Mouse (Mus musculus) liver, postnatal 0 days (tissue): ENCODE measurements around the gene Rps19bp1. TPM values are rescaled to one million over a fixed set of nuclear protein-coding genes. Genes with fewer than 3 reads are reported as not detected.

Experiments used
- ATAC-seq: fragments of 200-750 bp; cut with Nextera tagmentation; 2 replicates; pipeline ENCODE4 v1.8.0; 2017; ENCODE audit warnings: mild to moderate bottlenecking, moderate library complexity
- DNase-seq: peaks from one replicate; pipeline ENCODE4 v3.0.0-alpha.2; 2016
- H3K27ac ChIP-seq: fragments of 300-500 bp; sonication (generic); 2 replicates; pipeline ENCODE4 v1.5.1; 2014; ENCODE audit warnings: antibody characterized with exemption, moderate library complexity, mild to moderate bottlenecking, low read depth
- H3K27me3 ChIP-seq: fragments of 300-500 bp; sonication (generic); 2 replicates; pipeline ENCODE4 v1.6.1; 2014; ENCODE audit warnings: low read length, control low read depth, mixed read lengths; ENCODE audit not compliant: insufficient read depth
- H3K36me3 ChIP-seq: fragments of 300-500 bp; sonication (generic); replicated peaks from 2 replicates; pipeline ENCODE4 v1.6.1; 2014; ENCODE audit warnings: mild to moderate bottlenecking, control low read depth, low read length, moderate library complexity, mixed read lengths; ENCODE audit not compliant: insufficient read depth
- H3K4me1 ChIP-seq: fragments of 300-500 bp; sonication (generic); 2 replicates; pipeline ENCODE4 v1.6.1; 2014; ENCODE audit warnings: antibody characterized with exemption, mild to moderate bottlenecking, control low read depth; ENCODE audit not compliant: insufficient read depth
- H3K4me2 ChIP-seq: fragments of 300-500 bp; sonication (generic); 2 replicates; pipeline ENCODE4 v1.6.1; 2014; ENCODE audit warnings: low read depth, mild to moderate bottlenecking, low read length, moderate library complexity, mixed read lengths
- H3K4me3 ChIP-seq: fragments of 300-500 bp; sonication (generic); 2 replicates; pipeline ENCODE4 v1.5.1; 2014; ENCODE audit warnings: low read depth, low read length
- H3K9ac ChIP-seq: fragments of 300-500 bp; sonication (generic); replicated peaks from 2 replicates; pipeline ENCODE4 v1.6.1; 2014; ENCODE audit warnings: mild to moderate bottlenecking, moderate library complexity
- H3K9me3 ChIP-seq: fragments of 300-500 bp; sonication (generic); 2 replicates; pipeline ENCODE4 v1.6.1; 2016; ENCODE audit warnings: mild to moderate bottlenecking, control low read depth, low read length, mixed read lengths
- CTCF ChIP-seq: sonication (generic); IDR thresholded peaks from 2 replicates; pipeline ENCODE4 v1.5.1; 2016; ENCODE audit warnings: antibody characterized with exemption, low read depth
- EP300 ChIP-seq: IDR thresholded peaks from 2 replicates; pipeline ENCODE4 v1.6.1; 2016; ENCODE audit warnings: antibody characterized with exemption, low read depth, mild to moderate bottlenecking
- WGBS: fragments of 180-500 bp; shearing (Covaris S2); extraction: QIAGEN DNeasy Blood & Tissue Kit; methylation state at CpG from one replicate; pipeline ENCODE4 v1.1.7; 2014; ENCODE audit not compliant: insufficient replicate concordance; 5-methylcytosine and 5-hydroxymethylcytosine counted together
- polyA plus RNA-seq: library from polyadenylated mRNA; unstranded; fragments of >200 nt; fragmentation: Nextera tagmentation; extraction: Ambion mirVana; gene quantifications from 2 replicates; pipeline ENCODE4 v1.2.1, GENCODE M21; 2015

The Rps19bp1 gene
- polyA plus RNA-seq, 1 experiment from 2014 or later = 27.0 TPM

- Histone ChIP-seq H3K27ac (no peak overlapping the region), H3K4me1 (peaks cover 11% of the 10 kb centered on the region), H3K27me3 (no peaks in the 10 kb centered on the region), H3K9ac (no peak overlapping the region), H3K4me3 (no peak overlapping the region), H3K36me3 (no peaks in the 10 kb centered on the region), H3K9me3 (no peaks in the 10 kb centered on the region), H3K4me2 (no peak overlapping the region)
- no peak for TF ChIP-seq EP300
- no peak for TF ChIP-seq CTCF
- ATAC-seq (no peak), DNase-seq (no peak)
- WGBS = 81% methylated on average over 10 of the region's 10 CpGs
Observed at GRCm38 (mm10) chr15:80217476-80217875, 46.6 kb downstream of the Rps19bp1 start.

DNA sequence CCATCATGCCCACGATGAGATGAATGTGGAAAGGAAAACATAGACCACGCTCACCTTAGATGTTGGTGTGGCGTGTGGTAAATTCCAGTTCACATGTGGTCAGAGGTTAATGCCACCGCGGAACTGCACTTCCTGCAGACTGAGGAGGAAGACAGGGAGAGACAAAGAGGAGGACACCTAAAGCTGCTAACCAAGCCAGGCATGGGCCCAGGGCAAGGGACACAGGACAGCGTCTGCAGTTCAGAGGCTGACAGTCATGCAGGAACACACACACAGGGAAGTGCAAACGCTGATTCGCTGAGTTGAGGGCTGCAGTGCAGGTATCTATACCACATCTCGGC lies 47.7 kb downstream of the Rps19bp1 start:
- Histone ChIP-seq H3K36me3 (no peaks in the 10 kb centered on the region), H3K4me1 (peaks cover 11% of the 10 kb centered on the region), H3K9ac (no peak overlapping the region), H3K4me3 (no peak overlapping the region), H3K27ac (no peak overlapping the region), H3K27me3 (no peaks in the 10 kb centered on the region), H3K9me3 (no peaks in the 10 kb centered on the region), H3K4me2 (no peak overlapping the region)
- ATAC-seq = no peak
- WGBS = 39% methylated on average over 9 of the region's 9 CpGs
- no peak for TF ChIP-seq EP300
- TF ChIP-seq CTCF = no peak
- DNase-seq = no peak

DNA sequence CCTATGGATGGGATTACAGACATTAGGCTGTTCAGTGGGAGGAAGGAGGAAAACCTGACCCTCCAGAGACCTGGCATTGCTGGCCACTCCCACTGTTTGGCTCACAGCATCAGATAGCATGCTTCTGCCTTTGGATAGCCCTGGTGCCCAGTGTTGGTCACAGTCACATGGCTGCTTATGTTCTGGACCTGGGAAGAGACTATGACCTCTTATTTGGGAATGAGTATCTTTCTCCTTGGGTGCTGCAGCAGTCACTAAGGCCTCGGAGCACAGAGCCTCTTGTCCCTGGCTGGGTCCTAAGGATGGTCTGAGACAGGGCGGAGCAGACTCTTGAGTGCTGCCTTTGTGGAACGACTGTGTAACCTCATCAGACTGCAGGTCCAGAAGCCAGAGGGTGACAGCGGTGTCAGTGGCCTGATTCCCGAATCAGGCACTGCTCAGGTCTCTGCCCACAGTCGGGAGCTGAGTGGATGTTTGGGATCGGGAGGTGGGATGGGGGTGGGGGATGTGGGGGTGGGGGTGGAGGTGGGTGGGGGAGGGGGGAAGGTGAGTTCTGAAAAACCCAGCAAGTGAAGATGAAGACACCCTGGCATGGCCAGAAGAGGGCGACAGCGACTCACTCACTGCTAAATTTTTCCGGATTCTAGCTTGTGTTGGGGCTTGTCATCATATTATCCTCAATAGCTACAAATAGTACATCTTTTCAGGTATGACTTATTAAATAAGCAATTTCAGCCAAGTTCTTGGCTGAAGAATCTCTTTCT lies 48.2 kb downstream of the Rps19bp1 start:
- TF ChIP-seq CTCF = peak; percentile 64
- no peak for TF ChIP-seq EP300
- DNase-seq = peak; percentile 56

GRCm38 (mm10) chr15:80213688-80214087 lies 50.4 kb downstream of the Rps19bp1 start:
- no peaks in the 10 kb centered on the region for H3K36me3 ChIP-seq
- H3K9ac ChIP-seq = no peak overlapping the region
- H3K4me3 ChIP-seq = no peak overlapping the region
- ATAC-seq (peak; percentile 23; the same call in 1 of the 2 replicates), DNase-seq (no peak)
- H3K4me1 ChIP-seq = no peaks in the 10 kb centered on the region
- no peak overlapping the region for H3K4me2 ChIP-seq
- TF ChIP-seq CTCF (no peak), EP300 (no peak)
- no peaks in the 10 kb centered on the region for H3K27me3 ChIP-seq
- H3K27ac ChIP-seq = no peak overlapping the region
- H3K9me3 ChIP-seq = no peaks in the 10 kb centered on the region

More for the DNA sequence above, 48.2 kb downstream of the Rps19bp1 start:
- no peak for ATAC-seq
- Histone ChIP-seq H3K27ac (no peak overlapping the region), H3K9ac (no peak overlapping the region), H3K27me3 (no peaks in the 10 kb centered on the region), H3K4me3 (no peak overlapping the region), H3K4me1 (peaks cover 11% of the 10 kb centered on the region), H3K4me2 (no peak overlapping the region), H3K36me3 (no peaks in the 10 kb centered on the region), H3K9me3 (no peaks in the 10 kb centered on the region)
- WGBS = 19% methylated on average over 10 of the region's 10 CpGs

Other genes with a start within 250 kb of the Rps19bp1 start
- gene Pdgfb, start 249.3 kb downstream of the Rps19bp1 start, polyA plus RNA-seq = 0.77 and 0.85 TPM in 2 replicates
- gene Syngr1, start 173.0 kb downstream of the Rps19bp1 start, polyA plus RNA-seq = 10.3 and 10.4 TPM in 2 replicates
- 394 and 407 TPM in 2 replicates for gene Rpl3, start 172.4 kb downstream of the Rps19bp1 start, polyA plus RNA-seq
- 7.0 and 7.5 TPM in 2 replicates for gene Tab1, start 131.2 kb downstream of the Rps19bp1 start, polyA plus RNA-seq
- 0.12 and 0.14 TPM in 2 replicates for gene Mgat3, start 90.6 kb downstream of the Rps19bp1 start, polyA plus RNA-seq
- gene Mief1, start 30.3 kb downstream of the Rps19bp1 start, polyA plus RNA-seq = 8.5 and 8.6 TPM in 2 replicates
- gene AC140267.1, start 28.5 kb downstream of the Rps19bp1 start, polyA plus RNA-seq = not detected in 2 replicates
- 64.3 and 65.7 TPM in 2 replicates for gene Atf4, start 9.1 kb downstream of the Rps19bp1 start, polyA plus RNA-seq
- not detected in 2 replicates for gene Cacna1i, start 22.9 kb upstream of the Rps19bp1 start, polyA plus RNA-seq